Mouse (Mus musculus): Measurements from ENCODE around the gene Cnr2. TPM values are rescaled to one million over a fixed set of nuclear protein-coding genes. Genes with fewer than 3 reads are reported as not detected.

Cnr2 gene
- polyA plus RNA-seq, 1 experiment from 2014 or later = 4.3 TPM

DNA sequence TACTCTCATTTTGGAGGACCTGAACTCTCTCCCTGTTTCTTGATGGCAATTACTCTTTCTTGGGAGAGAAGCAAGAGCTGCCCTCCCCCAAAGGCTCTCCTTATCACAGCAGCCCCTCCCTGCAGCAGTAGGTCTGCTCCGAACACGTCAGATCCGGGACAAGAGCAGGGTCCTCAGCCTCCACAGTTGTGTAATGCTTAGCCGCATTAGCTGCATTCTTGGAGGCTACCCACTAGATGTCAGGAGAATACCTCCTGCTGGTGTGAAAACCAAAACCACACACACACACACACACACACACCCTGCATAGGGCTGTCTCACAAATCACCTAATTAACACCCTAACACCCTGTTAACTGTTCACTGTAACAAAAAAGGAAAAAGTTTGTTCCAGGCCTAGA lies 2.3 kb upstream of the Cnr2 start:
- peak overlapping the region; percentile 32; the same call in 1 of the 2 replicates for H3K27ac ChIP-seq
- no peaks in the 10 kb centered on the region for H3K36me3 ChIP-seq
- no peak overlapping the region for H3K4me3 ChIP-seq
- no peaks in the 10 kb centered on the region for H3K27me3 ChIP-seq (replicated peaks)
- 14% methylated on average over 4 of the region's 4 CpGs for WGBS (ENCODE audit: insufficient replicate concordance)
- peak overlapping the region; percentile 18; the same call in 1 of the 2 replicates for H3K4me2 ChIP-seq
- peak; percentile 46 for ATAC-seq
- peaks cover 60% of the 10 kb centered on the region for H3K4me1 ChIP-seq
- peak overlapping the region; percentile 41 for H3K9ac ChIP-seq
- no peaks in the 10 kb centered on the region for H3K9me3 ChIP-seq (replicated peaks)

DNA sequence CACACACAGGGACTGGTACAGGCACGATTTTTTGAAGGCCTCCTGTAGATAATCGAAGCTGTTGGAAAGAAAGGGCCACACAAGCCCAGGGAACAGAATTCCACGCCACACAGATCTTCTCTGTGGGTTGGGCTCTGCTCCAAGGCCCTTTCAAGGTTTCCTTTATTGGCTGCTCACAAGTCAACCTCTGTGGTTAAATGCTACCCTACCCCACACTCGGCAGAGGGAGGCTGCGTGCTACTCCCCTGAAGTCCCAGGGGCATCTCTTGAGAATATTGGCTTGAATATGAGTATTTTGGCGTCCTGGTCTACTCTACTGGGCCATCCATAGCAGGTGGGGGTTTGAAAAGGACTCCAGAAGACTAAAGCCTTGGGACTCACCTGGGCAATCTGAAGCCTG lies 963 bp downstream of the Cnr2 start:
- Histone ChIP-seq H3K27ac (peak overlapping the region; percentile 90), H3K4me1 (peaks cover 63% of the 10 kb centered on the region), H3K36me3 (no peaks in the 10 kb centered on the region), H3K27me3 (replicated peaks) (no peaks in the 10 kb centered on the region), H3K4me3 (peak overlapping the region; percentile 24), H3K9me3 (replicated peaks) (no peaks in the 10 kb centered on the region), H3K4me2 (peak overlapping the region; percentile 63), H3K9ac (peak overlapping the region; percentile 47)
- ATAC-seq = no peak
- WGBS (ENCODE audit: insufficient replicate concordance) = 38% methylated on average over 6 of the region's 6 CpGs

DNA sequence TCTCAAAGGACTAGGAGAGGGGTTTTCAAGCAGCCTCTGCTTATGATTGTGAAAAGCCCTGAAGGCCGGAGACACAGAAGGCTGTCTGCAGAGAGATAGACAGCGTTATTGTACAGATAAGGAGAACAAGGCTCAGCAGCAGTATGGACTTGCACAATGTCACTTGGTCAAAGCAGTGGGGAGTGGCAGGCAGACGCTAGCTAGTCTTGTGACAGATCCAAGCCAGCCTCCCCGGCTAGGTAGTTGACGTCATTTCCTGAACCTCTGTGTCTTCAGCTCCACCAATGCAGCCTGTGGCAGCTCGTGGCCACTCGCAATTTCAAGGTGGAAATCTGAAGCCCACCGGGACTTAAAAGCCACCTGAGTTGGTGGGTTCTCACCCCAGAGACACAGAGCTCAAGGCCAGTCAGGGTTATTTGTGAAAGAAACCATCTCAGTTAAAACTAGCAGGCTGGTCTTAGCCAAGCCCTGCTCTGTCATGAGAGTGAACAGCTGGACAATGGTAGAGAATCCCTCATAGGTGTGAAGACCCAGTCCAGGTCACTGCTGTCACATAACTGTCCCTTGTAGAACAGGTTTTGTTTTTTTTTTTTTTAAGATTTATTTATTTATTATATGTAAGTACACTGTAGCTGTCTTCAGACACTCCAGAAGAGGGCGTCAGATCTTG lies 3.3 kb downstream of the Cnr2 start:
- Histone ChIP-seq H3K36me3 (peaks cover 4% of the 10 kb centered on the region; the same call in 1 of the 2 replicates), H3K9me3 (replicated peaks) (no peaks in the 10 kb centered on the region), H3K4me1 (peaks cover 49% of the 10 kb centered on the region), H3K4me2 (peak overlapping the region; percentile 63), H3K27me3 (replicated peaks) (no peaks in the 10 kb centered on the region), H3K27ac (peak overlapping the region; percentile 90), H3K9ac (peak overlapping the region; percentile 58; the same call in 1 of the 2 replicates), H3K4me3 (peak overlapping the region; percentile 20; the same call in 1 of the 2 replicates)
- ATAC-seq = peak; percentile 93
- WGBS (ENCODE audit: insufficient replicate concordance) = 14% methylated on average over 9 of the region's 9 CpGs

DNA sequence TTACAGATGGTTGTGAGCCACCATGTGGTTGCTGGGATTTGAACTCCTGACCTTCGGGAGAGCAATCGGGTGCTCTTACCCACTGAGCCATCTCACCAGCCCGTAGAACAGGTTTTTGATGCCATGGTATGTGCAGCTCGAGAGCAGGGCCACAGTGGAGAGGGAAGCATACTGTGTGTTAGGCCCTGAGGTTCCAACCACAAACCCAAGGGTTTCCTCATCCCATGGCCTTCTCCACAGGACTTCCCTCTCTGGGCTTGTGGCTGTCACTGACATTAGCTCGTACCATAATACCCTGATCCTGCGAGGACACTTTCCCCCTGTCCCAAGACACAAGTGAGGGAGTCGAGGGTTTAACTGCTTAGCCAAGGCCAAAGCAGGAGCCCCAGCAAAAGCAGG lies 3.9 kb downstream of the Cnr2 start:
- H3K9ac ChIP-seq = no peak overlapping the region
- no peak for ATAC-seq
- H3K4me3 ChIP-seq = no peak overlapping the region
- H3K4me1 ChIP-seq = peaks cover 49% of the 10 kb centered on the region
- no peaks in the 10 kb centered on the region for H3K27me3 ChIP-seq (replicated peaks)
- H3K9me3 ChIP-seq (replicated peaks) = no peaks in the 10 kb centered on the region
- H3K4me2 ChIP-seq = no peak overlapping the region; the same call in 1 of the 2 replicates
- peak overlapping the region; percentile 90; the same call in 1 of the 2 replicates for H3K27ac ChIP-seq
- 60% methylated on average over 7 of the region's 7 CpGs for WGBS (ENCODE audit: insufficient replicate concordance)
- H3K36me3 ChIP-seq = peaks cover 4% of the 10 kb centered on the region; the same call in 1 of the 2 replicates

- Histone ChIP-seq H3K36me3 (peaks cover 4% of the 10 kb centered on the region; the same call in 1 of the 2 replicates), H3K4me3 (no peak overlapping the region), H3K4me2 (no peak overlapping the region), H3K9ac (no peak overlapping the region), H3K27ac (no peak overlapping the region), H3K4me1 (peaks cover 45% of the 10 kb centered on the region), H3K9me3 (replicated peaks) (no peaks in the 10 kb centered on the region), H3K27me3 (replicated peaks) (no peaks in the 10 kb centered on the region)
- no peak for ATAC-seq
- WGBS (ENCODE audit: insufficient replicate concordance) = 72% methylated on average over 5 of the region's 5 CpGs
These were observed 4.8 kb downstream of the Cnr2 start for GRCm38 (mm10) chr4:135900008-135900407.

DNA sequence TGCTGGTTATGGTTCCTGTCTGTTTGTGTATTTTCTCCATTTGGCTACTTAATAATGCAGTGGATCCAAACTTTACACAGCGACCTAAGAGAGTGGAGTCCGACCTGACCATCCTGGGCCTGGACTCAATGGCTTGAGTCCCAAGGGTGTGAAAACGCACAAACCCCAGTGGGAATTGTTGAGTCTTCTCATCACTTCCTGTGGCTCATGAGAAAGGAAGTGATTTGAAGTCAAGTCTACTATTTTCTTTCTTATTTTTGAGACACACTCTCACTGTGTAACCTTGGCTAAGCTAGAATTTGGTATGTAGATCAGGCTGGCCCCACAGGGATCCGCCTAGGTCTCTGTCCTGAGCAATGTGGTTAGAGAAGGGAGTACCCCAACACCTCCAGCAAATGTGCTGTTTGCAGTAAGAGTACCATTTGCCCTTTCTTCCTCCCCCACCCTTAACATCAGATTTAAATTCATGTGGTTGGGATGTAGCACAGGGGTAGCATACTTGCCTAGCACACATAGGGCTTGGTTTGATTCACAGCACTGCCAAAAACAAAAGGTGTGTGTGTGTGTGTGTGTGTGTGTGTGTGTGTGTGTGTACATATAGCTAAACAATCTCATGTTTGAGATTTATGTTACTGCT lies 7.5 kb downstream of the Cnr2 start:
- Histone ChIP-seq H3K9me3 (replicated peaks) (no peaks in the 10 kb centered on the region), H3K4me1 (peaks cover 29% of the 10 kb centered on the region), H3K9ac (no peak overlapping the region), H3K4me2 (no peak overlapping the region), H3K27me3 (replicated peaks) (no peaks in the 10 kb centered on the region), H3K27ac (no peak overlapping the region), H3K36me3 (peaks cover 4% of the 10 kb centered on the region; the same call in 1 of the 2 replicates), H3K4me3 (no peak overlapping the region)
- ATAC-seq = no peak
- WGBS (ENCODE audit: insufficient replicate concordance) = 85% methylated on average over 4 of the region's 4 CpGs

GRCm38 (mm10) chr4:135904810-135905209 lies 9.6 kb downstream of the Cnr2 start:
- H3K27ac ChIP-seq = no peak overlapping the region
- peaks cover 4% of the 10 kb centered on the region; the same call in 1 of the 2 replicates for H3K36me3 ChIP-seq
- peaks cover 19% of the 10 kb centered on the region for H3K4me1 ChIP-seq
- no peak overlapping the region for H3K4me2 ChIP-seq
- no peak for ATAC-seq
- H3K27me3 ChIP-seq (replicated peaks) = no peaks in the 10 kb centered on the region
- WGBS (ENCODE audit: insufficient replicate concordance) = 73% methylated on average over 1 of the region's 1 CpGs
- H3K9ac ChIP-seq = no peak overlapping the region
- no peaks in the 10 kb centered on the region for H3K9me3 ChIP-seq (replicated peaks)
- no peak overlapping the region for H3K4me3 ChIP-seq

GRCm38 (mm10) chr4:135906633-135907032 lies 11.4 kb downstream of the Cnr2 start:
- WGBS (ENCODE audit: insufficient replicate concordance) = 27% methylated on average over 3 of the region's 3 CpGs
- Histone ChIP-seq H3K9ac (no peak overlapping the region), H3K27ac (peak overlapping the region; percentile 45), H3K27me3 (replicated peaks) (no peaks in the 10 kb centered on the region), H3K36me3 (peaks cover 4% of the 10 kb centered on the region; the same call in 1 of the 2 replicates), H3K4me3 (no peak overlapping the region), H3K4me1 (peaks cover 31% of the 10 kb centered on the region), H3K9me3 (replicated peaks) (no peaks in the 10 kb centered on the region), H3K4me2 (peak overlapping the region; percentile 27)
- peak; percentile 53; the same call in 1 of the 2 replicates for ATAC-seq

- Histone ChIP-seq H3K27ac (no peak overlapping the region), H3K4me1 (peaks cover 56% of the 10 kb centered on the region), H3K4me2 (no peak overlapping the region), H3K9ac (no peak overlapping the region), H3K27me3 (replicated peaks) (no peaks in the 10 kb centered on the region), H3K36me3 (no peaks in the 10 kb centered on the region), H3K9me3 (replicated peaks) (no peaks in the 10 kb centered on the region), H3K4me3 (no peak overlapping the region)
- 47% methylated on average over 13 of the region's 13 CpGs for WGBS (ENCODE audit: insufficient replicate concordance)
- ATAC-seq = no peak
These were observed 14.3 kb downstream of the Cnr2 start for GRCm38 (mm10) chr4:135909326-135910066.

GRCm38 (mm10) chr4:135911531-135911930 lies 16.3 kb downstream of the Cnr2 start:
- Histone ChIP-seq H3K4me1 (peaks cover 50% of the 10 kb centered on the region), H3K4me2 (no peak overlapping the region), H3K4me3 (no peak overlapping the region), H3K36me3 (peaks cover 2% of the 10 kb centered on the region; the same call in 1 of the 2 replicates), H3K9me3 (replicated peaks) (no peaks in the 10 kb centered on the region), H3K27me3 (replicated peaks) (no peaks in the 10 kb centered on the region), H3K27ac (peak overlapping the region; percentile 63; the same call in 1 of the 2 replicates), H3K9ac (no peak overlapping the region)
- ATAC-seq = peak; percentile 64
- WGBS (ENCODE audit: insufficient replicate concordance) = 22% methylated on average over 7 of the region's 7 CpGs

DNA sequence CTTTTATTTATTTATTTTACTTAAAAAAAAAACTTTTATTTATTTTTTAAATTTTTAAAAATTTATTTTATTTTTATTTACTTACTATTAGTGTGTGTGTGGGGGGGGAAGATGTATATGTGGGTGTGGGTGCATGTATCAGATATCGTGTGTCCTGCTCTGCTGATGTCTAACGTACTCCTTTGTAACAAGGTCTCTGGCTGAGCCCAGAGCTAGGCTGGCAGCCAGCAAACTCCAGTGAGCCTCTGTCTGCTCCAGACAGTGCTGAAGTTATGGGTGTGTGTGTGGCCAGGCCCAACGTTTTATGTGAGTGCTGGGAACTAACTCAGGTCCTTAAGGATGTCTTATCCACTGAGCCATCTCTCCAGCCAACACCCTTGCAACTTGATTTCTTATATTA lies 17.0 kb downstream of the Cnr2 start:
- Histone ChIP-seq H3K27me3 (replicated peaks) (no peaks in the 10 kb centered on the region), H3K4me1 (peaks cover 44% of the 10 kb centered on the region), H3K27ac (peak overlapping the region; percentile 63), H3K9me3 (replicated peaks) (no peaks in the 10 kb centered on the region), H3K4me2 (peak overlapping the region; percentile 25), H3K4me3 (no peak overlapping the region), H3K36me3 (peaks cover 8% of the 10 kb centered on the region; the same call in 1 of the 2 replicates), H3K9ac (no peak overlapping the region)
- 22% methylated on average over 3 of the region's 3 CpGs for WGBS (ENCODE audit: insufficient replicate concordance)
- ATAC-seq = peak; percentile 52; the same call in 1 of the 2 replicates

Measured in liver, embryonic 12.5 days (tissue).